19 mouse cellular contexts compared by ENCODE assay signal in genomic region chr4:107467831-107468230, GRCm38 (mm10). TPM values are rescaled to one million over a fixed set of nuclear protein-coding genes. Genes with fewer than 3 reads are reported as not detected.
DNase-seq lines count a peak whose midpoint lies in the region; ATAC-seq and TF ChIP-seq lines count a peak whose summit lies in the region.
"Had no signal": no experiment of that assay in that cellular context is flagged by ENCODE, and none has a peak within 500 bp of the region (broad histone marks: within the 10 kb centered on the region; RNA-seq: fewer than 3 reads in every experiment).

No protein-coding gene starts in this region.

- TF ChIP-seq CTCF in hindbrain, postnatal 0 days (IDR thresholded peaks at IDR 0.05; ENCODE audit: low read depth), result peak; percentile 41
- TF ChIP-seq CTCF in liver, postnatal 0 days (IDR thresholded peaks at IDR 0.05; ENCODE audit: low read depth), result peak; percentile 34; the same call in 1 of the 2 replicates

- WGBS in hindbrain, postnatal 0 days, result 82% methylated on average over 7 of the region's 7 CpGs
- 76% methylated on average over 7 of the region's 7 CpGs for WGBS in hindbrain, embryonic 11.5 days
- 62% methylated on average over 7 of the region's 7 CpGs for WGBS in liver, postnatal 0 days (ENCODE audit: insufficient replicate concordance)
- WGBS in liver, embryonic 12.5 days (ENCODE audit: insufficient replicate concordance), result 57% methylated on average over 7 of the region's 7 CpGs
- 79% methylated on average over 7 of the region's 7 CpGs for WGBS in limb, embryonic 14.5 days

- no peak overlapping the region for H3K4me3 ChIP-seq in hindbrain, postnatal 0 days (ENCODE audit: low read length)
- no peak overlapping the region for H3K4me3 ChIP-seq in hindbrain, embryonic 11.5 days (ENCODE audit: low read depth, low read length)
- H3K4me3 ChIP-seq in liver, postnatal 0 days (ENCODE audit: low read depth, low read length), result no peak overlapping the region
- no peak overlapping the region for H3K4me3 ChIP-seq in liver, embryonic 12.5 days
- no peak overlapping the region for H3K4me3 ChIP-seq in limb, embryonic 14.5 days (replicated peaks; ENCODE audit: low read length)
- H3K4me3 ChIP-seq: hindbrain, embryonic 15.5 days; midbrain, embryonic 13.5 days; neural tube, embryonic 15.5 days had no signal

- H3K4me2 ChIP-seq in hindbrain, postnatal 0 days (ENCODE audit: low read depth, low read length), result no peak overlapping the region
- no peak overlapping the region for H3K4me2 ChIP-seq in hindbrain, embryonic 11.5 days (replicated peaks; ENCODE audit: low read depth, low read length)
- no peak overlapping the region for H3K4me2 ChIP-seq in liver, postnatal 0 days (ENCODE audit: low read depth, low read length)
- no peak overlapping the region for H3K4me2 ChIP-seq in liver, embryonic 12.5 days
- H3K4me2 ChIP-seq in limb, embryonic 14.5 days (replicated peaks; ENCODE audit: low read depth, low read length, severe bottlenecking), result no peak overlapping the region
- H3K4me2 ChIP-seq: hindbrain, embryonic 15.5 days; midbrain, embryonic 13.5 days; neural tube, embryonic 15.5 days had no signal

- H3K9me3 ChIP-seq in hindbrain, postnatal 0 days (ENCODE audit: low read length), result no peaks in the 10 kb centered on the region
- no peaks in the 10 kb centered on the region for H3K9me3 ChIP-seq in hindbrain, embryonic 11.5 days (ENCODE audit: control insufficient read depth, low read length)
- no peaks in the 10 kb centered on the region for H3K9me3 ChIP-seq in liver, postnatal 0 days (ENCODE audit: low read length)
- no peaks in the 10 kb centered on the region for H3K9me3 ChIP-seq in liver, embryonic 12.5 days (replicated peaks)
- H3K9me3 ChIP-seq in limb, embryonic 14.5 days (ENCODE audit: control insufficient read depth, low read length), result no peaks in the 10 kb centered on the region
- H3K9me3 ChIP-seq: G1E; hindbrain, embryonic 15.5 days; midbrain, embryonic 13.5 days; neural tube, embryonic 15.5 days had no signal

- no peaks in the 10 kb centered on the region; the same call in 1 of the 2 replicates for H3K4me1 ChIP-seq in hindbrain, postnatal 0 days (ENCODE audit: insufficient read depth, low read length)
- H3K4me1 ChIP-seq in hindbrain, embryonic 11.5 days (replicated peaks; ENCODE audit: control insufficient read depth, insufficient read depth, low read length), result no peaks in the 10 kb centered on the region
- H3K4me1 ChIP-seq in liver, postnatal 0 days (ENCODE audit: insufficient read depth), result no peaks in the 10 kb centered on the region
- H3K4me1 ChIP-seq in liver, embryonic 12.5 days, result no peaks in the 10 kb centered on the region
- peaks cover 15% of the 10 kb centered on the region; the same call in 1 of the 2 replicates for H3K4me1 ChIP-seq in limb, embryonic 14.5 days (ENCODE audit: control insufficient read depth, insufficient read depth, low read length)
- H3K4me1 ChIP-seq: hindbrain, embryonic 15.5 days; midbrain, embryonic 13.5 days had no signal

- no peak for ATAC-seq in hindbrain, postnatal 0 days
- ATAC-seq in hindbrain, embryonic 11.5 days (ENCODE audit: low FRiP score), result no peak
- no peak for ATAC-seq in liver, postnatal 0 days
- ATAC-seq in liver, embryonic 12.5 days, result no peak
- peak; percentile 47; the same call in 1 of the 2 replicates for ATAC-seq in common myeloid progenitor, adult 5-6 weeks (replicated peaks; ENCODE audit: low read depth, poor library complexity, severe bottlenecking)
- peak; percentile 39; the same call in 1 of the 2 replicates for ATAC-seq in limb, embryonic 14.5 days (ENCODE audit: low FRiP score, low read depth)
- ATAC-seq: activated CD4-positive, CD25-positive, alpha-beta regulatory T cell, adult 4 months; midbrain, embryonic 13.5 days had no signal

- H3K27me3 ChIP-seq in hindbrain, postnatal 0 days (ENCODE audit: insufficient read depth, low read length), result no peaks in the 10 kb centered on the region
- H3K27me3 ChIP-seq in hindbrain, embryonic 11.5 days (ENCODE audit: control insufficient read depth, insufficient read depth, low read length), result no peaks in the 10 kb centered on the region
- H3K27me3 ChIP-seq in liver, postnatal 0 days (ENCODE audit: insufficient read depth, low read length), result no peaks in the 10 kb centered on the region
- peaks cover 89% of the 10 kb centered on the region for H3K27me3 ChIP-seq in liver, embryonic 12.5 days (replicated peaks)
- no peaks in the 10 kb centered on the region for H3K27me3 ChIP-seq in limb, embryonic 14.5 days (ENCODE audit: control insufficient read depth, insufficient read depth, low read length)
- H3K27me3 ChIP-seq: hindbrain, embryonic 15.5 days; midbrain, embryonic 13.5 days; neural tube, embryonic 15.5 days had no signal

- TF ChIP-seq EP300 in liver, postnatal 0 days (IDR thresholded peaks at IDR 0.05; ENCODE audit: low read depth), result no peak

- no peak overlapping the region for H3K9ac ChIP-seq in hindbrain, postnatal 0 days (replicated peaks; ENCODE audit: low read length)
- no peak overlapping the region for H3K9ac ChIP-seq in hindbrain, embryonic 11.5 days (ENCODE audit: low read depth, low read length)
- no peak overlapping the region for H3K9ac ChIP-seq in liver, postnatal 0 days (replicated peaks)
- H3K9ac ChIP-seq in liver, embryonic 12.5 days, result no peak overlapping the region
- no peak overlapping the region for H3K9ac ChIP-seq in limb, embryonic 14.5 days (ENCODE audit: low read depth, low read length, severe bottlenecking)
- H3K9ac ChIP-seq: hindbrain, embryonic 15.5 days; midbrain, embryonic 13.5 days; neural tube, embryonic 15.5 days had no signal

- no peak for TF ChIP-seq POLR2A in limb, embryonic 14.5 days (IDR thresholded peaks at IDR 0.05; ENCODE audit: borderline replicate concordance, extremely low read depth, insufficient read depth, insufficient read length)

- H3K27ac ChIP-seq in hindbrain, postnatal 0 days, result no peak overlapping the region
- H3K27ac ChIP-seq in hindbrain, embryonic 11.5 days (ENCODE audit: low read depth, low read length), result no peak overlapping the region
- no peak overlapping the region for H3K27ac ChIP-seq in liver, postnatal 0 days (ENCODE audit: low read depth)
- H3K27ac ChIP-seq in liver, embryonic 12.5 days, result no peak overlapping the region
- no peak overlapping the region for H3K27ac ChIP-seq in limb, embryonic 14.5 days (replicated peaks; ENCODE audit: low read depth, low read length)
- H3K27ac ChIP-seq: hindbrain, embryonic 15.5 days; midbrain, embryonic 13.5 days; neural tube, embryonic 15.5 days had no signal

- DNase-seq in hindbrain, postnatal 0 days (ENCODE audit: low spot score), result no peak
- no peak for DNase-seq in hindbrain, embryonic 11.5 days (ENCODE audit: low spot score)
- no peak for DNase-seq in liver, postnatal 0 days
- no peak for DNase-seq in limb, embryonic 14.5 days (ENCODE audit: low spot score)
- no peak for DNase-seq in thymus, postnatal 25 days
- DNase-seq in frontal cortex, adult 2 months (ENCODE audit: extremely low spot score in 1 of 2, low spot score in 1 of 2), result no peak
- DNase-seq: cerebellum, adult 11 months; cerebellum, postnatal 10 days; embryo, embryonic 11 days; right cerebral cortex, postnatal 14 days; thymus, adult 18-20 months had no signal

- no peaks in the 10 kb centered on the region for H3K36me3 ChIP-seq in hindbrain, postnatal 0 days (ENCODE audit: insufficient read depth, low read length)
- H3K36me3 ChIP-seq in hindbrain, embryonic 11.5 days (ENCODE audit: control insufficient read depth, insufficient read depth, low read length), result no peaks in the 10 kb centered on the region
- no peaks in the 10 kb centered on the region for H3K36me3 ChIP-seq in liver, postnatal 0 days (replicated peaks; ENCODE audit: insufficient read depth, low read length)
- no peaks in the 10 kb centered on the region for H3K36me3 ChIP-seq in liver, embryonic 12.5 days
- H3K36me3 ChIP-seq in limb, embryonic 14.5 days (ENCODE audit: control insufficient read depth, insufficient read depth, low read length), result no peaks in the 10 kb centered on the region
- H3K36me3 ChIP-seq: G1E; hindbrain, embryonic 15.5 days; midbrain, embryonic 13.5 days; neural tube, embryonic 15.5 days had no signal

RNA-seq across cellular contexts. Expression of gene Glis1, which starts 33.4 kb away (rescaled TPM):
- 2.8 and 11.9 TPM in 2 replicates for total RNA-seq in hindbrain, postnatal 0 days (2014; rRNA removed)
- polyA plus RNA-seq in hindbrain, postnatal 0 days (2015; fragmentation: Nextera tagmentation; extraction: Ambion mirVana), result 2.1 and 4.1 TPM in 2 replicates
- polyA plus RNA-seq in hindbrain, embryonic 11.5 days (2014; fragmentation: Nextera tagmentation; extraction: Ambion mirVana), result 4.0 and 6.3 TPM in 2 replicates
- 0.17 and 0.18 TPM in 2 replicates for polyA plus RNA-seq in liver, postnatal 0 days (2015; fragmentation: Nextera tagmentation; extraction: Ambion mirVana)
- polyA plus RNA-seq in liver, embryonic 12.5 days (2016; fragmentation: Nextera tagmentation; extraction: Ambion mirVana), result 0.24 and 0.32 TPM in 2 replicates
- total RNA-seq in common myeloid progenitor, adult 5-6 weeks (2017), result 0.34 TPM in 1 of 2 replicates, not detected in the other
- polyA plus RNA-seq in limb, embryonic 14.5 days (2012; rRNA removed), result 9.0 and 14.0 TPM in 2 replicates
- polyA plus RNA-seq in limb, embryonic 14.5 days (2014; fragmentation: Nextera tagmentation; extraction: Ambion mirVana), result 10.0 and 10.7 TPM in 2 replicates
- polyA plus RNA-seq in frontal cortex, adult 2 months (2012; rRNA removed), result 0.76 and 1.2 TPM in 2 replicates
- total RNA-seq: liver, adult 2 months had no signal
- polyA plus RNA-seq: activated CD4-positive, CD25-positive, alpha-beta regulatory T cell, adult 4 months had no signal

Comparison
In these comparisons a context has a peak if more than half of its experiments do, and no peak if none do; other contexts are left out.
1. ATAC-seq: peak in common myeloid progenitor, adult 5-6 weeks (single experiment) and limb, embryonic 14.5 days (single experiment); none in hindbrain, postnatal 0 days (single experiment), hindbrain, embryonic 11.5 days (single experiment), liver, postnatal 0 days (single experiment) and liver, embryonic 12.5 days (single experiment).